ENCODE assay signal across 8 mouse cellular contexts in genomic region chr2:131352747-131353563, GRCm38 (mm10). TPM values are rescaled to one million over a fixed set of nuclear protein-coding genes. Genes with fewer than 3 reads are reported as not detected.
DNase-seq lines count a peak whose midpoint lies in the region; ATAC-seq and TF ChIP-seq lines count a peak whose summit lies in the region.

TSS of gene Rnf24 (minus strand) at chr2:131352892.

- H3K4me1 ChIP-seq in forebrain, embryonic 15.5 days = peaks cover 27% of the 10 kb centered on the region
- peaks cover 4% of the 10 kb centered on the region; the same call in 1 of the 2 replicates for H3K4me1 ChIP-seq in lung, embryonic 14.5 days (ENCODE audit: insufficient read depth)
- H3K4me1 ChIP-seq in olfactory bulb, adult 2 months (ENCODE audit: control insufficient read depth, insufficient read depth, low read length) = peaks cover 4% of the 10 kb centered on the region; the same call in 1 of the 2 replicates
- H3K4me1 ChIP-seq in thymus, adult 2 months (replicated peaks; ENCODE audit: control insufficient read depth, insufficient read depth, low read length) = peaks cover 10% of the 10 kb centered on the region

- intact Hi-C loops in heart, postnatal 36 days (cut with DNase I) = loop anchor here (2.0 to 5.0 kb wide), 2 partner anchors 64 to 159 kb away; no protein-coding TSS in a partner anchor

- peak within 1 kb of the TSS; percentile 96 for H3K27ac ChIP-seq in forebrain, embryonic 15.5 days (replicated peaks)
- peak within 1 kb of the TSS; percentile 97 for H3K27ac ChIP-seq in layer of hippocampus, adult 2 months
- peak within 1 kb of the TSS; percentile 84 for H3K27ac ChIP-seq in lung, embryonic 14.5 days (ENCODE audit: low read depth)
- peak within 1 kb of the TSS; percentile 68 for H3K27ac ChIP-seq in olfactory bulb, adult 2 months (ENCODE audit: insufficient read depth, low read depth, low read length)
- peak within 1 kb of the TSS; percentile 24 for H3K27ac ChIP-seq in thymus, adult 2 months (ENCODE audit: control insufficient read depth, insufficient read depth, low read length)

- H3K27me3 ChIP-seq in forebrain, embryonic 15.5 days = no peaks in the 10 kb centered on the region
- no peaks in the 10 kb centered on the region for H3K27me3 ChIP-seq in lung, embryonic 14.5 days (ENCODE audit: insufficient read depth, low read length)
- H3K27me3 ChIP-seq in thymus, adult 2 months (ENCODE audit: control insufficient read depth, insufficient read depth, low read length) = peaks cover 6% of the 10 kb centered on the region

- TF ChIP-seq POLR2A in olfactory bulb, adult 2 months (IDR thresholded peaks at IDR 0.05; ENCODE audit: insufficient read depth, low read depth, low read length) = peak; percentile 59; the same call in 1 of the 2 replicates
- no peak; the same call in 1 of the 2 replicates for TF ChIP-seq POLR2A in thymus, adult 2 months (IDR thresholded peaks at IDR 0.05; ENCODE audit: control insufficient read depth, extremely low read depth, insufficient read depth, low read length, poor library complexity)

- no peaks in the 10 kb centered on the region for H3K36me3 ChIP-seq in forebrain, embryonic 15.5 days
- no peaks in the 10 kb centered on the region for H3K36me3 ChIP-seq in lung, embryonic 14.5 days (ENCODE audit: insufficient read depth)
- H3K36me3 ChIP-seq in thymus, adult 2 months (ENCODE audit: control insufficient read depth, insufficient read depth, low read length) = no peaks in the 10 kb centered on the region

- peak; percentile 94 for ATAC-seq in forebrain, embryonic 15.5 days (replicated peaks)
- peak; percentile 95 for ATAC-seq in lung, embryonic 14.5 days (ENCODE audit: insufficient read depth)

- WGBS in forebrain, embryonic 15.5 days = under 1% methylated on average over 51 of the region's 54 CpGs
- under 1% methylated on average over 52 of the region's 54 CpGs for WGBS in lung, embryonic 14.5 days
- WGBS in olfactory bulb, adult 2 months = under 1% methylated on average over 54 of the region's 54 CpGs
- WGBS in thymus, adult 2 months = under 1% methylated on average over 54 of the region's 54 CpGs

- no peak for TF ChIP-seq CTCF in layer of hippocampus, adult 2 months (conservative IDR thresholded peaks at IDR 0.05)
- no peak for TF ChIP-seq CTCF in lung, embryonic 14.5 days (IDR thresholded peaks at IDR 0.05; ENCODE audit: low read depth)
- no peak for TF ChIP-seq CTCF in olfactory bulb, adult 2 months (IDR thresholded peaks at IDR 0.05; ENCODE audit: insufficient read depth, low read depth, low read length)
- no peak for TF ChIP-seq CTCF in thymus, adult 2 months (IDR thresholded peaks at IDR 0.05; ENCODE audit: borderline replicate concordance, control insufficient read depth, extremely low read depth, insufficient read depth, low read length, poor library complexity)

- peak within 1 kb of the TSS; percentile 65 for H3K4me2 ChIP-seq in forebrain, embryonic 15.5 days (replicated peaks)
- peak within 1 kb of the TSS; percentile 91 for H3K4me2 ChIP-seq in lung, embryonic 14.5 days

- no peaks in the 10 kb centered on the region for H3K9me3 ChIP-seq in forebrain, embryonic 15.5 days
- H3K9me3 ChIP-seq in lung, embryonic 14.5 days (ENCODE audit: low read depth, low read length) = no peaks in the 10 kb centered on the region

- peak within 1 kb of the TSS; percentile 94 for H3K4me3 ChIP-seq in forebrain, embryonic 15.5 days
- peak within 1 kb of the TSS; percentile 96 for H3K4me3 ChIP-seq in layer of hippocampus, adult 2 months
- H3K4me3 ChIP-seq in lung, embryonic 14.5 days (ENCODE audit: low read depth, low read length) = peak within 1 kb of the TSS; percentile 91
- H3K4me3 ChIP-seq in olfactory bulb, adult 2 months (ENCODE audit: insufficient read depth, low read depth, low read length) = peak within 1 kb of the TSS; percentile 81
- peak within 1 kb of the TSS; percentile 91 for H3K4me3 ChIP-seq in thymus, adult 2 months (ENCODE audit: control insufficient read depth, insufficient read depth, low read length)

- peak; percentile 94 for DNase-seq in ES-CJ7 (ENCODE audit: low read depth, low spot score)
- DNase-seq in cerebellum, adult 11 months = peak; percentile 99
- DNase-seq in heart, postnatal 36 days = peak; percentile 99
- DNase-seq in layer of hippocampus, adult 2 months (ENCODE audit: low spot score in 2 of 2) = peak; percentile 97 to 100
- DNase-seq in lung, embryonic 14.5 days = peak; percentile 98
- DNase-seq in thymus, adult 2 months = peak; percentile 99

- peak within 1 kb of the TSS; percentile 99 for H3K9ac ChIP-seq in forebrain, embryonic 15.5 days (replicated peaks)
- peak within 1 kb of the TSS; percentile 91 for H3K9ac ChIP-seq in lung, embryonic 14.5 days

RNA-seq across cellular contexts. Expression of gene Rnf24, which starts in this region (rescaled TPM):
- 20.5 and 20.6 TPM in 2 replicates for polyA plus RNA-seq in forebrain, embryonic 15.5 days (2015; fragmentation: Nextera tagmentation; extraction: Ambion mirVana)
- total RNA-seq in heart, postnatal 36 days (2021) = 1 to 10 TPM; 2.9 to 3.2 TPM
- 10 to 100 TPM; 29.3 to 31.1 TPM for total RNA-seq in layer of hippocampus, adult 2 months (2021)
- polyA plus RNA-seq in lung, embryonic 14.5 days (2014; fragmentation: Nextera tagmentation; extraction: Ambion mirVana) = 3.8 and 5.3 TPM in 2 replicates
- polyA plus RNA-seq in olfactory bulb, adult 2 months (2012; ENCODE audit: insufficient read depth, insufficient read length, low replicate concordance, missing spikeins) = not detected in 2 replicates
- polyA plus RNA-seq in thymus, adult 2 months (2012; rRNA removed) = 2.4 and 2.9 TPM in 2 replicates

Comparison
In these comparisons a context has a peak if more than half of its experiments do, and no peak if none do; other contexts are left out.
1. Peak in every context shown above with its lines: DNase-seq, ATAC-seq, H3K4me3 ChIP-seq and H3K27ac ChIP-seq.
2. RNA of gene Rnf24 (total RNA-seq): 29.3 to 31.1 TPM in layer of hippocampus, adult 2 months; 2.9 to 3.2 TPM in heart, postnatal 36 days; every median in the first group is over 4 times any median in the second.
3. H3K27ac ChIP-seq: peak in every context shown above with its lines; median percentile 97 in layer of hippocampus, adult 2 months; 96 in forebrain, embryonic 15.5 days; 84 in lung, embryonic 14.5 days; 68 in olfactory bulb, adult 2 months; 24 in thymus, adult 2 months.